Mouse (Mus musculus): Measurements from ENCODE around the gene Afm. TPM values are rescaled to one million over a fixed set of nuclear protein-coding genes. Genes with fewer than 3 reads are reported as not detected.
A peak's percentile ranks its signal among the peaks of the same experiment; 100 is the strongest.

Afm gene
- polyA plus RNA-seq, 1 experiment from 2014 or later, result 0.09 TPM

DNA sequence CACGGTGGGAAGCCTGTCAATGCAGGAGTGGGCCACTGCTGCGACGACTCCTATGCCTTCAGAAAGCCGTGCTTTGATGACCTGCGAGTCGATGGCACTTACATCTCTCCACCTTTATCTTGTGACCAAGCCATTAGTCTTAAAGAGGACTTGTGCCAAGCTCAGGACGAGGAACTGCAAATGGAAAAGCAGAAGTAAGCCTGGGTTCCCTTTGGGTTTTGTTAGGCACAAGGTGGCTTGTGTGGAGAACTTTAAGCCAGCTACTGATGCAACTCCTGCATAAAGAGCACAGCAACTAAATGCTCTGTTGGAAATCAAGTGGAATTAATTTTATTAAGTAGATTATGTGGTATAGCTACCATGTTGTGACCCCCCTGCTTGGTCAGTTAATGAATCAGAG is 66.1 kb downstream of the Afm start:
- Histone ChIP-seq H3K27ac (ENCODE audit: poor library complexity, severe bottlenecking) (no peak overlapping the region), H3K9ac (no peak overlapping the region), H3K9me3 (replicated peaks) (no peaks in the 10 kb centered on the region), H3K4me3 (no peak overlapping the region), H3K4me2 (no peak overlapping the region), H3K4me1 (replicated peaks) (0 out of 2 replicates have a peak, but pooled peaks cover 2% of the 10 kb centered on the region), H3K36me3 (no peaks in the 10 kb centered on the region), H3K27me3 (replicated peaks) (no peaks in the 10 kb centered on the region)
- no peak for ATAC-seq (ENCODE audit: insufficient number of reproducible peaks, low FRiP score)
- WGBS, result 63% methylated on average over 7 of the region's 7 CpGs

DNA sequence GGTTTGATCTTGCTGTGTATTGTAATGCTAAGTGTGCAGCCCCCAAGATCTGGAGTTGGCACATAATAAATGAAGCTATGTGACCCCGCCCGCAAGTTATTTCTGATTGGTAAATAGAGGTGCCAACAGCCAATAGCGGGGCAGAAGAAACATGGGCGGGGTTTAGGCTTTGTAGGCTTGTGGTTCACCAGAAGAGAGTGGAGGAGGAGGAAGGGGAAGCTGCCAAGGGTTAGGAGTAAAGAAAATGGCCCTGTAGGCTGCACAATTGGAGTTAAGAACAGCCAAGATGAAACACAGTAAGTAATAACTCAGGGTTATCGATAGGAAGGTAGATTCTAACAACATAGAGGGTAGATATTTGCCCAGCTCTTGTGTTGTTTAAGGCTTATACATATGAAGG is 67.8 kb downstream of the Afm start:
- no peak for ATAC-seq (ENCODE audit: insufficient number of reproducible peaks, low FRiP score)
- 0 out of 2 replicates have a peak, but pooled peaks cover 2% of the 10 kb centered on the region for H3K4me1 ChIP-seq (replicated peaks)
- H3K27ac ChIP-seq (ENCODE audit: poor library complexity, severe bottlenecking), result no peak overlapping the region
- no peak overlapping the region for H3K9ac ChIP-seq
- WGBS, result 74% methylated on average over 5 of the region's 5 CpGs
- H3K36me3 ChIP-seq, result no peaks in the 10 kb centered on the region
- no peak overlapping the region for H3K4me2 ChIP-seq
- no peak overlapping the region for H3K4me3 ChIP-seq
- no peaks in the 10 kb centered on the region for H3K27me3 ChIP-seq (replicated peaks)
- H3K9me3 ChIP-seq (replicated peaks), result no peaks in the 10 kb centered on the region

- H3K4me2 ChIP-seq, result no peak overlapping the region
- no peaks in the 10 kb centered on the region for H3K36me3 ChIP-seq
- no peak overlapping the region for H3K4me3 ChIP-seq
- H3K9me3 ChIP-seq (replicated peaks), result no peaks in the 10 kb centered on the region
- H3K9ac ChIP-seq, result no peak overlapping the region
- H3K27ac ChIP-seq (ENCODE audit: poor library complexity, severe bottlenecking), result no peak overlapping the region
- no peaks in the 10 kb centered on the region for H3K27me3 ChIP-seq (replicated peaks)
- WGBS, result 89% methylated on average over 5 of the region's 5 CpGs
- no peak for ATAC-seq (ENCODE audit: insufficient number of reproducible peaks, low FRiP score)
- H3K4me1 ChIP-seq (replicated peaks), result 0 out of 2 replicates have a peak, but pooled peaks cover 2% of the 10 kb centered on the region
Observed at GRCm38 (mm10) chr5:90588104-90588503, 69.4 kb downstream of the Afm start.

DNA sequence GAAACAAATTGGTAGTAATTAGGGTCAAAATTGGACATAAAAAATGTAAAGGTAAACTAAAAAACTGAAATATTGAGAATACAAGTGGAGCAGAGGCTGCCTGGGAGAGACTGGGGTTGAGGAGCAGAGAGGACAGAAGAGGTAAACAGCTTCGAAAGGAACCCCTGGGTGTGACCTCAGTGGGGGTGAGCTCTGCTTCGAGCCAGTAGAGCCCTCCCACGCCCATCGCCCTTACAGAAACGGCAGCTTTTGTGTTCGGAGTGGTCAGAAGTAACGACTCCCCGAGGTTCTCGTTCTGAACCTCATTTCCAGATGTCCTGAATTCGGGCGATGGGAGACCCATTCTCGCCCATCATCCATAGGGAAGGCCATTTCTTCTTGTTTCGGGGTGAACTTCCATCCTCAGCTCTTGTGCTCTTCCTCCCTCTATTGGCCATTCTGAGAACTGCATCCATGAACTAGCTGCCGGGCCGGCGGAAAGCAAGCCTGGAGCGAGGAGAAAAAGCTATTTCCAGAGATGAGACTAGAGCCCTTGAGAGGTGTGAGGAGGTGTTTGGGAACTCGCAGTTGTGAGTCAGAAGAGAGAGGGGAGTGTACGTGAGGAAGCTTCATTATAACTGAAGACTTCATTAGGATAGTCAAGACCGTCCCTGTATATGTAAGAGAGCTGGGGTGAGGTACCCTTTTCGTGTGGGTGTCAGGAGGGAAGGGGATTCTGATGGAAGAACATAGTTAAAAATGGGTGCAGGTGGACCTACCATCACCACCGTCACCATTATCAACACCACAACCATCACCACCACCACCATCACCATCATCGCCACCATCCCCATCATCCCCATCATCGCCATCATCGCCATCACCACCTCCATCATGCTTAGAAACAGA is 70.2 kb downstream of the Afm start:
- Histone ChIP-seq H3K9me3 (replicated peaks) (no peaks in the 10 kb centered on the region), H3K4me2 (peak overlapping the region; percentile 81), H3K27me3 (replicated peaks) (no peaks in the 10 kb centered on the region), H3K4me1 (replicated peaks) (0 out of 2 replicates have a peak, but pooled peaks cover 2% of the 10 kb centered on the region), H3K9ac (peak overlapping the region; percentile 61; the same call in 1 of the 2 replicates), H3K27ac (ENCODE audit: poor library complexity, severe bottlenecking) (no peak overlapping the region), H3K36me3 (no peaks in the 10 kb centered on the region), H3K4me3 (peak overlapping the region; percentile 51)
- whole genome bisulfite sequencing, result 22% methylated on average over 25 of the region's 25 CpGs
- ATAC-seq (ENCODE audit: insufficient number of reproducible peaks, low FRiP score), result no peak

GRCm38 (mm10) chr5:90590676-90591075 is 71.9 kb downstream of the Afm start:
- H3K9me3 ChIP-seq (replicated peaks), result no peaks in the 10 kb centered on the region
- no peak overlapping the region for H3K9ac ChIP-seq
- no peak; the same call in 1 of the 2 replicates for ATAC-seq (ENCODE audit: insufficient number of reproducible peaks, low FRiP score)
- 0 out of 2 replicates have a peak, but pooled peaks cover 2% of the 10 kb centered on the region for H3K4me1 ChIP-seq (replicated peaks)
- H3K27me3 ChIP-seq (replicated peaks), result no peaks in the 10 kb centered on the region
- H3K4me3 ChIP-seq, result no peak overlapping the region
- WGBS, result 83% methylated on average over 10 of the region's 10 CpGs
- H3K27ac ChIP-seq (ENCODE audit: poor library complexity, severe bottlenecking), result no peak overlapping the region
- H3K4me2 ChIP-seq, result no peak overlapping the region
- H3K36me3 ChIP-seq, result no peaks in the 10 kb centered on the region

- Histone ChIP-seq H3K36me3 (no peaks in the 10 kb centered on the region), H3K9ac (no peak overlapping the region), H3K4me1 (replicated peaks) (0 out of 2 replicates have a peak, but pooled peaks cover 2% of the 10 kb centered on the region), H3K27ac (ENCODE audit: poor library complexity, severe bottlenecking) (no peak overlapping the region), H3K4me2 (no peak overlapping the region), H3K9me3 (replicated peaks) (no peaks in the 10 kb centered on the region), H3K27me3 (replicated peaks) (no peaks in the 10 kb centered on the region), H3K4me3 (no peak overlapping the region)
- 63% methylated on average over 6 of the region's 6 CpGs for WGBS
- no peak for ATAC-seq (ENCODE audit: insufficient number of reproducible peaks, low FRiP score)
Observed at GRCm38 (mm10) chr5:90591936-90592335, 73.2 kb downstream of the Afm start.

GRCm38 (mm10) chr5:90594945-90595344 is 76.2 kb downstream of the Afm start:
- WGBS, result 70% methylated on average over 13 of the region's 13 CpGs
- no peaks in the 10 kb centered on the region for H3K27me3 ChIP-seq (replicated peaks)
- ATAC-seq (ENCODE audit: insufficient number of reproducible peaks, low FRiP score), result no peak
- no peak overlapping the region for H3K9ac ChIP-seq
- H3K36me3 ChIP-seq, result no peaks in the 10 kb centered on the region
- H3K4me3 ChIP-seq, result no peak overlapping the region
- no peaks in the 10 kb centered on the region for H3K9me3 ChIP-seq (replicated peaks)
- no peak overlapping the region for H3K27ac ChIP-seq (ENCODE audit: poor library complexity, severe bottlenecking)
- H3K4me1 ChIP-seq (replicated peaks), result no peaks in the 10 kb centered on the region
- H3K4me2 ChIP-seq, result no peak overlapping the region

DNA sequence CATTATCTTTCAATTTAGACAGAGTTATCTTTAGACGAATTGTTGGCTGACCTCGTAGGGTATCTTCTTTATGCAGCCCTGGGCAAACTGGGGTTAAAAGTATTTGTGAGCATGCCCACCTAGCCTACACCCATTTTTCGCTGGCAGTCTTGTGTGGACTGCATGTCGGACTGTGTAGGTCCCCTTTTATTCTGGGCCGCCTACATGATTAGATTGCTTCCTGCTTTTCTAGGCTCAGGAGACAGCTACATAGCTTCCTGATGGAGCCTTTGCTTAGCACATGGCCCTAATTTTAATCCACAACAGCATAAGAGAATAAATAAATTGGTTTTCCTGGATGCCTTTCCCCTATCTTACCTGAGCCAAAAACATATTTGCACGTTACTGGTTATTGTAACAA is 77.4 kb downstream of the Afm start:
- no peak overlapping the region for H3K27ac ChIP-seq (ENCODE audit: poor library complexity, severe bottlenecking)
- no peak for ATAC-seq (ENCODE audit: insufficient number of reproducible peaks, low FRiP score)

GRCm38 (mm10) chr5:90601469-90601868 is 82.7 kb downstream of the Afm start:
- WGBS, result 17% methylated on average over 6 of the region's 6 CpGs

More for the DNA sequence above, 77.4 kb downstream of the Afm start:
- Histone ChIP-seq H3K27me3 (replicated peaks) (no peaks in the 10 kb centered on the region), H3K9me3 (replicated peaks) (no peaks in the 10 kb centered on the region), H3K4me2 (no peak overlapping the region), H3K4me1 (replicated peaks) (peaks cover 4% of the 10 kb centered on the region), H3K36me3 (no peaks in the 10 kb centered on the region), H3K9ac (no peak overlapping the region), H3K4me3 (no peak overlapping the region)
- 71% methylated on average over 6 of the region's 6 CpGs for WGBS

More at GRCm38 (mm10) chr5:90601469-90601868, 82.7 kb downstream of the Afm start:
- Histone ChIP-seq H3K4me2 (no peak overlapping the region), H3K4me1 (replicated peaks) (peaks cover 13% of the 10 kb centered on the region), H3K4me3 (no peak overlapping the region), H3K27ac (ENCODE audit: poor library complexity, severe bottlenecking) (no peak overlapping the region), H3K36me3 (no peaks in the 10 kb centered on the region), H3K27me3 (replicated peaks) (no peaks in the 10 kb centered on the region), H3K9me3 (replicated peaks) (no peaks in the 10 kb centered on the region), H3K9ac (no peak overlapping the region)
- ATAC-seq (ENCODE audit: insufficient number of reproducible peaks, low FRiP score), result no peak

Measured in heart, embryonic 12.5 days (tissue).